Mouse (Mus musculus): ENCODE results near the gene Dennd1a.

Gene Dennd1a

DNA sequence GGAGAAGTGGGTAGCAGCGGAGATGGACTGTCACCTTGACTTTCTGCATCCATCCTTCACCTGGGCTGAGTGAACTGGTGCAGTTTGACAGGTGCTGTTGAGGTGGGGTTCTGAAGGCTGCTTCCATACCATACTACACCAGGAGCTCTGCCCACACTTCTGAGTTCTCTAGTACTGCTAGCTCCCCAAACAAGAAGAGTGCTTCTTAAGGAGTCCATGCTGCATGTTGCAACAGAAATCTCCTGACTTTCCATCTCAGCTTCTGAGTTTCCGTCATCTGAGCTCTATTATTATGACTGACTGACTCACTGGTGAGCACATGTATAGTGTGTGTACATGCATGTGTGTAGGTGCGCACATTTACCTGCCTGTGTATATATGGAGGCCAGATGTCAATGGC, 449.6 kb downstream of the Dennd1a start:
- ChIA-PET CTCF (interaction anchor here in 3 of 4 experiments (0.6 to 1.3 kb wide), 4 partner anchors 12 to 840 kb away, joined by 3 to 4 read pairs (median 3); no protein-coding TSS in a partner anchor), POLR2A (interaction anchor here in 1 of 4 experiments (3.0 kb wide), 1 partner anchor 11 kb away, joined by 14 read pairs; no protein-coding TSS in a partner anchor)

DNA sequence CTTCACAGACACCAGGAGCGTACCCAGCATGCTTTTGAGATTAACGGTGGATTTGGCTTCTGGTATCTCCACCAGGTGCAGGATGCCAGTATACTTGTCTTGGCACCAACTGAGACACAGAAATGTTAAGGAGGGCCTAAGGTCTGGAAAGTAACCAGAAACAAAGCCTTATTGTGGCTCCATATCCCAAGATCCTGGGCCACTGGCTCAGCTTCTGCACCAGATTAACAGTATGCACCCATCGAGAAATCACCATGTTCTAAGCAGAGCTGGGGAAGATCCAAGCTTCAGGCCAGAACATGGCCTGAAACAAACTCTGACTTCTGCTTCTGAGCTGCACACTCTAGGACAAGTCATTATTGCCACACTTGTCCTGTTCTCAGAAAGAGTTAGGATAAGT, 450.3 kb downstream of the Dennd1a start:
- CTCF ChIA-PET: interaction anchor here in 3 of 4 experiments (0.8 to 1.3 kb wide), 4 partner anchors 12 to 34 kb away, joined by 3 read pairs; no protein-coding TSS in a partner anchor

DNA sequence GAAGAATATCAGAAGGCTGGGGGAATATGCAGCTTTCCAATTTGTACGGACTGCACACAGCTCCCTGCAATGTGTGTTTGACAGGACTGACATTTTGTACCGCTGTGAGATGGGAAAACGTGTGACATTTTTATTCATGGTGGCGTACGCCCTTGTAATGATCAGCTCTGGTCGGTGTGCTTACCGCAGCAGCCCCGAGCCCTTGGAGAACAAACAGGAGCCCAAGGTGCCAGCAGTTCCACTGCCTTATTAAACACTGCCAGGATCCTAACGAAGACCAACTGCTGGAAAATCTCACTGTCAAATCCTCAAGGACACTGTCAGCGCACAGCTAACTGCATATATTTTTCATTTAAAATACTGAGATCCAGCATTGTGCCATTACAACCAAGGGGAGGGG, 454.9 kb downstream of the Dennd1a start:
- POLR2A ChIA-PET: interaction anchor here in 1 of 4 experiments (1.0 to 1.6 kb wide), 3 partner anchors 11 to 174 kb away, joined by 3 to 5 read pairs (median 4); no protein-coding TSS in a partner anchor

More for the DNA sequence above, 450.3 kb downstream of the Dennd1a start:
- POLR2A ChIA-PET: interaction anchor here in 1 of 4 experiments (3.0 kb wide), 1 partner anchor 12 kb away, joined by 14 read pairs; no protein-coding TSS in a partner anchor

DNA sequence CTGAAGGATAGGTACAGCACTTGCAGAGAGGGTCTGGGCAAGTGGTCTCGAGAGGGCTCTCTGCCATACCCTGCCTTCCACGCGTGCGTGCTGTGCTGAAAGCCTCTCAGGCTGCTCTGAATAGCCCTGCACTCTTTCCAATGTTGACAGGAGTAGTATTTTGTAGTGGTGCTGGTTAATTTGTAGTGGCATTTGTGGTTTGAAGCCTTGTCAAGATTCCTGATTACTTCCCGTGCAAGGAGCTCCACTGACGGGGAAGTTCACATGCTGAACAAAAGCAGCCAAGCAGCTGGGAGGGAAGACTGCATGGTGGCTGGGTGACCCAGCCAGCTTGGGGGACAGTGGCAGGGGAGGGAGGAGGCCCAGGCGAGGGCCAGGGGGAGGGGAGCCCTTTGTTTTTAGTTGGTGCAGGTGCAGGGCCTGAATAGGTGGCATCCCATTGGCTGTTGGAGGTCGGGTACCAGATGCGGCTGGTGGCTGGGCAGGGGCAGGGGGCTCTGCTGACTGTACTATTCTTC, 457.4 kb downstream of the Dennd1a start:
- CTCF ChIA-PET: interaction anchor here in 3 of 4 experiments (0.6 to 1.5 kb wide), 4 partner anchors 14 to 20 kb away, joined by 3 to 4 read pairs (median 4); no protein-coding TSS in a partner anchor
- POLR2A ChIA-PET: interaction anchor here in 1 of 4 experiments (1.4 kb wide), 1 partner anchor 12 kb away, joined by 5 read pairs; no protein-coding TSS in a partner anchor

More for the DNA sequence above, 454.9 kb downstream of the Dennd1a start:
- CTCF ChIA-PET: interaction anchor here in 1 of 4 experiments (1.3 kb wide), 1 partner anchor 17 kb away, joined by 4 read pairs; no protein-coding TSS in a partner anchor

DNA sequence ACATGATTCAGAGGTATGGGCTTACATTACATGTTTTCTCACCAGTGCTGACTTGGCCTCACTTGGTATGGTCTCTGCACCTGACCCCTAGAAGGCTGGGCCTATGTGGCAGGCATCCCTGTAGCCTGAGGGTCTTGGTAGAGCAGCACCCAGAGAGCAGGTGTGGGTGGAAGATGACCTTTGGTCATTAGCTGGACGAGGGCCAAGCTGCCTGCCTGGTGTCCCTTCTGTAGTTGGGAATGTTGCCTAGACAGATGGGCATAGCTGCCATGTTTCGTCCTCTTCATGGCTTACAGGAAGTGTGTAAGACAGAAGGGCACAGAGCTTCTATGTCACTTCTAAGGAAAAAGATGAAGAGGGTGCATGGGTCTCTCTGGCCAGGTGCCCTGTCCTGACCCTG, 463.4 kb downstream of the Dennd1a start:
- ChIA-PET CTCF (interaction anchor here in 1 of 4 experiments (1.9 kb wide), 1 partner anchor 8 kb away, joined by 5 read pairs; no protein-coding TSS in a partner anchor), POLR2A (interaction anchor here in 1 of 4 experiments (1.6 kb wide), 1 partner anchor 10 kb away, joined by 3 read pairs; no protein-coding TSS in a partner anchor)

DNA sequence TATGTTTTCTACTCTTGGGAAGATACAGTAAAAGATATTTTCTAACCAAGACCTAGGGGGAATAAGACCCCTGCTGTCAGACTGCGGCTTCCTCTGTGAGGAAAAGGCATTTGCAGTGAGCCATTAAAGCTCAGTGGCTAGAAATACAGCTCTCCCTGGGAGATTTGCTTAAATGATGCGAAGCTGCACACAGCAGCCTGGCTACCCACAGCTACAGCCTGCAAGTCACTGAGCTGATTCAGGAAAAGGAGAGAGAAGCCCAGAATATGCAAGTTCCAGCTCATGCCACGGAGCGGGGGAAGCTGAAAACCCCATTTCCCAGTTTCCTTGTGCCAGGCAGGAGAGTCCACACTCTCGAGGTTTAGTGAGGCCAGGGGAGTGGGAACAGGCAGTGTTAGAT, 465.1 kb downstream of the Dennd1a start:
- ChIA-PET POLR2A (no interaction called here), CTCF (no interaction called here)

DNA sequence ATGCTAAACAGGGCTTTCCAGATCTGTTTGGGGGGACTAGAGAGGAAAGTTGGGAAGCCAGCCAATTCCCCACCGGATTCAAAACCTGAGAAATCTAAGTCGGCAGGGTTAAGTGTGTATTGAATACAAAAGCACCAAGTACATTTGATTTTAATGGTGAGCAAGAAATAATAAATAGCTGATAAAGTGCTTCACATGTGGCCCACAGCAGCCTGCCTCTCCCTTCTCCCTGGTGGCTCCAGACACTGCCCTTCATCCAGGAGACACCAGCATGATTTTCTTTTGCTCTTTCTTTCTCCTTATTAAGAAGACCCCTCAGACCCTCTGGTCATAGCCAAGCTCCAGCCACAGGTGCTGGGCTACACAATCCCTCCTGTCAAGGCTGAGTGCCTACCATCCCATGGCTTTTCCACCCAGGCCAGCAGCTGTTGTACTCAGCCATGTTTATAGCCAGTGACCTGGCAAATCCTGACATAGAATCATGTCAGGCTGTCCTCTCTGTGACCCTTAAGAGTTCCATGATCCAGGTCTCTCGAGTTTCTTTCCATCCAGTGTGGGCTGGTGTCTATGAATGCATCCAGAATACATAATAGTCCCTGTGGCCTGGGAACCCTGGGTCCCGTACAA, 467.6 kb downstream of the Dennd1a start:
- POLR2A ChIA-PET: no interaction called here
- CTCF ChIA-PET: interaction anchor here in 2 of 4 experiments (0.6 to 1.5 kb wide), 3 partner anchors 11 to 503 kb away, joined by 3 to 14 read pairs (median 4); no protein-coding TSS in a partner anchor

DNA sequence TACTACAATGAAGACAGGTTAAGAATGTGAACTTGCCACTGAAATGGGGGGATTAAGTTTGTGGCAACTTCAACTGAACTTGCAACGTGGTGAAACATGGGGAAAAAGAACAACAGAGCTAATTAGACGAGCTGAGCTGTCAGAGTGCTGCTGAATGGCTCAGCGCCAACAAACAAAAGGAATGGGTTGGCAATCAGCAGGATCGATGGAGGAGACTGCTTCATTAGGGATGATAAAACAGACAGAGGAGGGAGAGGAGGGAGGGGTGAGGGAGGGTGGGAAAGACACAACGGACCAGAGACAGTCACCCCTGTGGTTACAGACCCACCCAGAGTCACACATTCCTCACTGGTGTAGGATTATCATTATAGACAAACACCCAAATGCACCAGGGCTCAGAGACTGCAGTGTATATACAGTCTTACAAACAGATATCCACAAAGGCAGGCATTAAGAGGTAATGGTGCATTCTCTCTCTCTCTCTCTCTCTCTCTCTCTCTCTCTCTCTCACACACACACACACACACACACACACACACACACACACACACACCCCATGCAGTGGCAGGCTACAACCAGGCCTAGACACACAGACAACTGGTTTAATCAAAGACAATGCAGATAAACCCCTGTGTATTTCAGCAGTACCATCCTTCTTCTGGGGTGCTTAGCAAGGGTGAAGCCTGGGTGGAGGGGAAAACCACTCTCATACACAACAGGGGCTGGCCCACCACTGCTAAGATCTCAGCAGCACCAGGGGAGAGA, 468.2 kb downstream of the Dennd1a start:
- CTCF ChIA-PET: interaction anchor here in 3 of 4 experiments (1.0 to 1.5 kb wide), 3 partner anchors 12 to 47 kb away, joined by 3 to 4 read pairs (median 3); no protein-coding TSS in a partner anchor
- POLR2A ChIA-PET: interaction anchor here in 1 of 4 experiments (1.9 kb wide), 1 partner anchor 10 kb away, joined by 5 read pairs; no protein-coding TSS in a partner anchor

DNA sequence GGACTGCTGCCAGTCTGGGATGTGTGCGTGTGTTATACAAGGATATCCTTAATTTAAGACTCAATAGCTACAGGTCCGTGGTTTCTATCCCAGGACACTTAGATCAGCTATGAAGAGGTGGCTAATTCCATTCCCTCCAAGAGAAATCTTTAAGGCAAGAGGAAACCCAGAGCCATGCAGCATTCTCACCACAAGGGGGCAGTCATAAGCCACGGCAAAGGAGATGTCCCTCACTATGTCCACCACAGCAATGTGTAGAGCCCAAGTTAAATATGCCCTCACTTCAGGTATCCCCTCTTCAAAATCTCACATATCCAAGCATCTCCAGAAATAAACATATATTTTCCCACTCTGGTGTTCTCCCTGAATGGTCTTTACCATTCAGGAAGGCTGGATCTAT, 471.5 kb downstream of the Dennd1a start:
- POLR2A ChIA-PET: interaction anchor here in 1 of 4 experiments (0.6 kb wide), 1 partner anchor 511 kb away, joined by 3 read pairs; no protein-coding TSS in a partner anchor
- CTCF ChIA-PET: interaction anchor here (0.5 to 2.8 kb wide), 25 partner anchors 9 to 777 kb away, joined by 3 to 17 read pairs (median 3); no protein-coding TSS in a partner anchor

DNA sequence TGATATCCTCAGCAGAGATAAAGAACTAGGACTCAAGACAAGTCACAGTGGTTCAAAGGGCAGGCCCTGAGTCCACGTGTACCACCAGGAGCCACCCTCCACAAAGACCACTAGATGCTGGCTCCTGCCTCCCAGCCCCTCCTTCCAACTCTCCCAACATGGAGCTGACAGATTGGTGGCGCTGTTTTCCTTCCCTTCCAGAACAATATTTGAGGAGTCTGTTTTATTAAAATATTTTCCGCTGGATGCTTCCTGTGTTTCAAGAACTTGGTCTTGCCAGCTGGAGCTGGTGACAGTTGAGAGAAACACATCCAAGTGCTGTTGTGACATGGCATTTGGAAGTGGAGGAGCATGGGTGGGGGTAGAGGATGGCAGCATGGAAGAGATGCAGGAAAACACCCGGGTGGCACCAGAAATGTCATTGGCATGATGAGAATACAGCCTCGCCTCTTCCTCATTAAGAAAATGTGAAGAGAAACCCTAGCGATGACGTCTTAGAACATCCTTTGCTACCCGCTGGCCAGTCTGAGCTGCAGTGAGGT, 472.3 kb downstream of the Dennd1a start:
- POLR2A ChIA-PET: no interaction called here

DNA sequence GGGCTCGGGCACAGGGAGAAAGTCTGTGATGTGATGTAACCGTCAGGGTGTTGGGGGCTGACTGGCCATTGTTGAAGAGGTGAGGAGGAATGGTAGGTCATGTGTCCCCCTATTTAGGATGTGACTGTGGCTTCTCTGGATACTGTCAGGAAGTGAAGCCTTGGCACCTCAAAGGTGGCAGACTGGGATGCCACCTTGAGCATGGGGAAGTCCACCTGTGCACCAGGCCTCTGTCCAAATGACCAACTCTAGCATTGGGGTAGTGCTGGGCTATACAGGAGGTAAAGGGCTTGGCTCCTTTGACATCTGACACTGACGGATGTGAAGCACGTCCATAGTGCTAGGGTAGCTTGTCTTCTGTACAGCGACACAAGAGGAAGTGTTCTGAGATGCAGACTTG, 474.8 kb downstream of the Dennd1a start:
- CTCF ChIA-PET: interaction anchor here in 1 of 4 experiments (1.0 kb wide), 1 partner anchor 564 kb away, joined by 3 read pairs; no protein-coding TSS in a partner anchor
- POLR2A ChIA-PET: interaction anchor here in 1 of 4 experiments (1.2 kb wide), 1 partner anchor 30 kb away, joined by 3 read pairs; no protein-coding TSS in a partner anchor

More for the DNA sequence above, 472.3 kb downstream of the Dennd1a start:
- CTCF ChIA-PET: interaction anchor here (0.5 to 2.8 kb wide), 23 partner anchors 8 to 778 kb away, joined by 3 to 17 read pairs (median 3); no protein-coding TSS in a partner anchor

DNA sequence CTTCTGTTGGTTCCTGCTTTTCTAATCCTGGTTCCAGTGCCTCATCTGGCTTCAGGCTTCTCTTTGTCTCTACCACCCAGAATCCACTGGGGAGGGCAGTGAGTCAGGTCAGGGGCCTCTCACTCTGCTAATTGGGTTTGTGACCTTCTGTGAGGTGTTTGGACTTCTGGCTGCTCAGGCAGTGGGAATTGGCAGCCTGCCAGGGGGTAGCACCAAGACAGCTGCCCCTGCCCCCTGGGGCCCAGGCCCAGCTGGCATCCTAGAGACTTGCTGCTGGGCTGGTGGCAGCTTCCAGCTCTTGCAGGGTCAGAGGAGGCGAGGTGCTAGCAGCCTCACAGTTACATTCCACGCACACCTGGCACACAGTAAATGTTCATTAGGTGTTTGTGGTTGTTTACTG, 475.5 kb downstream of the Dennd1a start:
- POLR2A ChIA-PET: no interaction called here
- CTCF ChIA-PET: interaction anchor here in 2 of 4 experiments (0.5 to 1.0 kb wide), 2 partner anchors 251 to 565 kb away, joined by 3 read pairs; no protein-coding TSS in a partner anchor

DNA sequence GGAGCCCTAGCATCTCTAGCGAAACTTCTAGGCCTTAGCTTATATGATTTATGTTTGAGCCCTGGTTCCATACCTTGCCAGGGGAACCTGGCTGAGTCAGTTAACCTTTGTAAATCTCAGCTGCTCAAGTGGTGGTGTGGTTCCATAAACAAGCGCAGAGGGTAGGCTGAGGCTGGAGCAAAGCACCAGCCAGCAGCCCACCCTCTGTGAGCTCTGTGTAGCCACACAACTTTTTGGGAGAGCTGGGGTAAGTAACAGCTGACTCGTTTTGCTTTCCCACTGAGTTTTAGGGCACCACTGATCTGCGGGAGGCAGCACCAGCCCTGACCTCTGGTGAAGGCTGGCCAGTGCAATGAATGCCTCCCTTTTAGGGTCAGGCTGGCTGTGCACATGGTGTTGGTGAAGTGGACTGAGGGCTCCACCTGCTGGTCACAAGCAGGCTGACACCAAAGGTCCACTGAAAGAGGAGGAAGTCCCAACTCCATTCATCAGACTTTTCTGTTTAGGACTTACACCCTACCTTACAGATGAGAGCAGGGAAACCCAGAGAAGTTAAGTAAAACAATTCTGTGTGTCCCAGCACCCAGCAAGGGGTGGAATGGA, 484.5 kb downstream of the Dennd1a start:
- ChIA-PET POLR2A (interaction anchor here in 2 of 4 experiments (0.8 to 4.2 kb wide), 8 partner anchors 10 to 31 kb away, joined by 3 to 21 read pairs (median 4); no protein-coding TSS in a partner anchor), CTCF (interaction anchor here (0.6 to 6.4 kb wide), 20 partner anchors 8 to 573 kb away, joined by 3 to 79 read pairs (median 4); partner anchors contain the start of gene Crb2 (in 2 of the 4))

DNA sequence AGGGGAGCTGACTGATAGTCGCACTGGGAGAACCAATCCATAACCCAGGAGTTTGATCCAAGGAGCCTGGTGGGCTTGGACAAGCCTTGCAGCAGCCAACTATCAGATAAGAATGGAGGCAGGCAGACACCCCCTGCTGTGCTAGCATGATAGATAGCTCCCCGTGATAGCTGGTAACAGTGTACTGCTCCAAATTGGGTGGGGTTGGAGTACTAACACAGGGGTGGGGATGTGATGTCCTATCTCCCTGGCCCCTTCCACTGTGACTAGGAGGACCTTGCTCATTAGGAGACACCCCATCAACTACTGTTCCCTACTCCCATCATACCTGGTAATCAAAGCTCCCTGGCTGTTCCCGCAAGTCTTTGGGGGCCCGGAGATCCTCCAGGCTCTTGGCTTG, 485.5 kb downstream of the Dennd1a start:
- ChIA-PET CTCF (interaction anchor here (0.5 to 6.4 kb wide), 13 partner anchors 15 to 574 kb away, joined by 3 to 79 read pairs (median 7); partner anchors contain the start of gene Crb2 (in 2 of the 4)), POLR2A (interaction anchor here in 3 of 4 experiments (0.5 to 4.2 kb wide), 9 partner anchors 9 to 1021 kb away, joined by 3 to 21 read pairs (median 5); no protein-coding TSS in a partner anchor)

DNA sequence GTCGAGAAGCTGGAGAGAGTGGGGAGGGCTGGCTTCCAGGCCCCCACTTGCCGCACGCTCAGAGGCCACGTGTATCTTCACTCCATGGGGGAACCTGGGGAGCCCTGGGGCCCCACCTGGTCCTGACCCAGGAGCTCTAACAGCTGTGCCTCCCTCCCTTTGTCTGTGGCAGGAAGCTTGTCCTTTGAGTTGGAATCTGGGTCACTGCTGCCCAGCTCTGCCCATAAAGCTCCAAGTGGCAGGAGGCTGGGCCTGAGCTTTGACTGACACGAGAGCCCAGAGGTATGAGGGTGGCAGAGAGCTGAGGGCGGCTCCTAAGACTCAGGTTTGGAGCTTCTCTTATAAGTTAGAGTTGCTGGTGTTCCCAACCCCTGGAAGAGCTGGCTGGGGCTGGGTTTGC, 488.1 kb downstream of the Dennd1a start:
- POLR2A ChIA-PET: interaction anchor here in 2 of 4 experiments (0.7 to 4.2 kb wide), 5 partner anchors 8 to 553 kb away, joined by 3 to 21 read pairs (median 3); no protein-coding TSS in a partner anchor
- CTCF ChIA-PET: interaction anchor here in 2 of 4 experiments (0.7 to 6.4 kb wide), 5 partner anchors 16 to 114 kb away, joined by 3 to 79 read pairs (median 4); partner anchors contain the start of gene Crb2 (in 1 of the 2)

DNA sequence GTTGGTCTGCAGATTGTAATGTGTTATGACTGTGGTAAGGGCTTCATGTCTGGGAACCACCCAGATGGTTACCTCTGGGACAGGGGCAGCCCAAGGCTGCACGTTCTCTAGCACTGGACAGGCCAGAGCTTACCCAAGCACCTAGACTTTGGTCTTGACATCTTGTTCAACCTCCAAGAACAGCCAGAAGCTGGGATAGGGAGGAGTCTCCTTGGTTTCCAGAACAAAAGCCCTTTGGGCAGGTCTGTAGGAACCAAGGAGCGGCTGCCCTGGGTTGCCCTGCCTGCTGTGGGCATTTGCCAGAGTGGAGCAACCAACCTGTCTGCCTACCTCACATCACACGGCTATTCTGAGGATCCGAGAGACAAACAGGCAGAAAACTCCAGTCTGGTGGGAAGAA, 490.1 kb downstream of the Dennd1a start:
- POLR2A ChIA-PET: interaction anchor here in 1 of 4 experiments (1.4 to 1.5 kb wide), 2 partner anchors 26 to 39 kb away, joined by 3 to 5 read pairs; no protein-coding TSS in a partner anchor

DNA sequence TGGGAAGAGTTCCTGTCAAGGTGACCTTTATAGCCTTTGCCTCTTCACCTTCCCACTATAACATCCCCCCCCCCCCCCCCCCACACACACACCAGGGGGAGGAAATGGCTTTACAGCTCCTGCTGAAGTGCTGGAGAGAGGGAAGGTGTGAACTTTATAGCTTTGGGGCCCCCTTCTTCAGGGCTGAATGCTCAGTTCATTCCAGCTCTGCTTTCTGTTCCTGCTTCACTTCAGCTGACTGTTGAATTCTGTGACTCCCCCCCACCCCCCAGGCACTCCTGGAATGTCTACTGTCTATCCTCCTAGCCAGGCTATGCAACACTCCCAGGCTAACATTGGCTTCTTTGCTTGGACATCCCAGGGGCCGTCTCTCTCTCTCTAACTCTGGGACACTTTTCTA, 491.2 kb downstream of the Dennd1a start:
- CTCF ChIA-PET: interaction anchor here in 2 of 4 experiments (0.6 to 1.0 kb wide), 3 partner anchors 22 to 153 kb away, joined by 3 to 4 read pairs (median 4); no protein-coding TSS in a partner anchor
- POLR2A ChIA-PET: interaction anchor here in 2 of 4 experiments (0.7 to 1.9 kb wide), 5 partner anchors 9 to 25 kb away, joined by 3 to 5 read pairs (median 4); no protein-coding TSS in a partner anchor

More for the DNA sequence above, 490.1 kb downstream of the Dennd1a start:
- CTCF ChIA-PET: interaction anchor here in 1 of 4 experiments (1.8 kb wide), 1 partner anchor 25 kb away, joined by 4 read pairs; no protein-coding TSS in a partner anchor
